Comparison of ENCODE assay signal across 26 mouse cellular contexts in genomic region chr2:9116697-9117096, GRCm38 (mm10).
A peak's percentile ranks its signal among the peaks of the same experiment; 100 is the strongest.
DNase-seq lines count a peak whose midpoint lies in the region; ATAC-seq lines count a peak whose summit lies in the region.
"Had no signal": no experiment of that assay in that cellular context is flagged by ENCODE, and none has a peak within 500 bp of the region (broad histone marks: within the 10 kb centered on the region; RNA-seq: fewer than 3 reads in every experiment).

No protein-coding gene starts in this region.

- no peaks in the 10 kb centered on the region for H3K4me1 ChIP-seq in midbrain, embryonic 11.5 days (ENCODE audit: control insufficient read depth, insufficient read depth, low read length)
- H3K4me1 ChIP-seq in hindbrain, embryonic 11.5 days (replicated peaks; ENCODE audit: control insufficient read depth, insufficient read depth, low read length), result no peaks in the 10 kb centered on the region
- H3K4me1 ChIP-seq: embryonic facial prominence, embryonic 13.5 days; embryonic facial prominence, embryonic 15.5 days; forebrain, embryonic 10.5 days; forebrain, embryonic 12.5 days had no signal

- H3K9ac ChIP-seq in midbrain, embryonic 11.5 days (ENCODE audit: low read length), result no peak overlapping the region
- no peak overlapping the region for H3K9ac ChIP-seq in hindbrain, embryonic 11.5 days (ENCODE audit: low read depth, low read length)
- H3K9ac ChIP-seq: embryonic facial prominence, embryonic 13.5 days; embryonic facial prominence, embryonic 15.5 days; forebrain, embryonic 12.5 days had no signal

- peak; percentile 68 for ATAC-seq in CD4-positive, CD25-positive, alpha-beta regulatory T cell, adult 4 months
- no peak for ATAC-seq in megakaryocyte progenitor cell, adult 5-6 weeks (replicated peaks; ENCODE audit: poor library complexity)
- no peak for ATAC-seq in midbrain, embryonic 11.5 days (ENCODE audit: low FRiP score)
- ATAC-seq in hindbrain, embryonic 11.5 days (ENCODE audit: low FRiP score), result no peak
- ATAC-seq: forebrain, embryonic 14.5 days; forebrain, embryonic 16.5 days; Patski had no signal

- DNase-seq in CD4-positive helper T cell, adult 2 months (ENCODE audit: low read depth, low spot score), result peak; percentile 67
- DNase-seq in induced T-regulatory cell, adult 2 months (ENCODE audit: low read depth), result peak; percentile 51
- DNase-seq in midbrain, embryonic 11.5 days (ENCODE audit: low spot score, missing footprints), result no peak
- DNase-seq in hindbrain, embryonic 11.5 days (ENCODE audit: low spot score), result no peak
- DNase-seq: adrenal gland, adult 2 months; adrenal gland, postnatal 10 days; adrenal gland, postnatal 25 days; cerebellum, adult 11 months; cerebellum, adult 18-20 months; cerebellum, adult 8-10 months; cerebellum, adult 9-11 months; cerebellum, postnatal 14 days; cerebellum, postnatal 36 days; embryo, embryonic 11 days had no signal

- H3K4me3 ChIP-seq in midbrain, embryonic 11.5 days (ENCODE audit: low read depth, low read length), result no peak overlapping the region
- no peak overlapping the region for H3K4me3 ChIP-seq in hindbrain, embryonic 11.5 days (ENCODE audit: low read depth, low read length)
- H3K4me3 ChIP-seq: embryonic facial prominence, embryonic 13.5 days; embryonic facial prominence, embryonic 15.5 days; erythroblast, embryonic 14.5 days; forebrain, embryonic 10.5 days; forebrain, embryonic 12.5 days had no signal

- 89% methylated on average over 3 of the region's 3 CpGs for whole genome bisulfite sequencing in midbrain, embryonic 11.5 days
- WGBS in hindbrain, embryonic 11.5 days, result 86% methylated on average over 3 of the region's 3 CpGs

- H3K4me2 ChIP-seq in midbrain, embryonic 11.5 days, result no peak overlapping the region
- H3K4me2 ChIP-seq in hindbrain, embryonic 11.5 days (replicated peaks; ENCODE audit: low read depth, low read length), result no peak overlapping the region
- H3K4me2 ChIP-seq: embryonic facial prominence, embryonic 13.5 days; embryonic facial prominence, embryonic 15.5 days; forebrain, embryonic 12.5 days had no signal

- H3K9me3 ChIP-seq in midbrain, embryonic 11.5 days (ENCODE audit: control insufficient read depth, low read length), result no peaks in the 10 kb centered on the region
- no peaks in the 10 kb centered on the region for H3K9me3 ChIP-seq in hindbrain, embryonic 11.5 days (ENCODE audit: control insufficient read depth, low read length)
- H3K9me3 ChIP-seq: embryonic facial prominence, embryonic 13.5 days; embryonic facial prominence, embryonic 15.5 days; forebrain, embryonic 10.5 days; forebrain, embryonic 12.5 days; G1E had no signal

- no peak overlapping the region for H3K27ac ChIP-seq in midbrain, embryonic 11.5 days (ENCODE audit: low read depth, low read length)
- no peak overlapping the region for H3K27ac ChIP-seq in hindbrain, embryonic 11.5 days (ENCODE audit: low read depth, low read length)
- H3K27ac ChIP-seq: embryonic facial prominence, embryonic 13.5 days; embryonic facial prominence, embryonic 15.5 days; forebrain, embryonic 10.5 days; forebrain, embryonic 12.5 days had no signal

- no peaks in the 10 kb centered on the region for H3K27me3 ChIP-seq in midbrain, embryonic 11.5 days (ENCODE audit: control insufficient read depth, insufficient read depth, low read length)
- H3K27me3 ChIP-seq in hindbrain, embryonic 11.5 days (ENCODE audit: control insufficient read depth, insufficient read depth, low read length), result no peaks in the 10 kb centered on the region
- H3K27me3 ChIP-seq: CH12.LX; embryonic facial prominence, embryonic 13.5 days; embryonic facial prominence, embryonic 15.5 days; forebrain, embryonic 12.5 days had no signal

- H3K36me3 ChIP-seq in midbrain, embryonic 11.5 days (ENCODE audit: control insufficient read depth, insufficient read depth, low read length), result no peaks in the 10 kb centered on the region
- H3K36me3 ChIP-seq in hindbrain, embryonic 11.5 days (ENCODE audit: control insufficient read depth, insufficient read depth, low read length), result no peaks in the 10 kb centered on the region
- H3K36me3 ChIP-seq: embryonic facial prominence, embryonic 13.5 days; embryonic facial prominence, embryonic 15.5 days; forebrain, embryonic 10.5 days; forebrain, embryonic 12.5 days; G1E had no signal

Comparison
In these comparisons a context has a peak if more than half of its experiments do, and no peak if none do; other contexts are left out.
1. DNase-seq: peak in CD4-positive helper T cell, adult 2 months (single experiment) and induced T-regulatory cell, adult 2 months (single experiment); none in midbrain, embryonic 11.5 days (single experiment) and hindbrain, embryonic 11.5 days (single experiment).